Mouse (Mus musculus) E14TG2a.4 (cell line): ENCODE data around the gene Spats2.

ENCODE experiments used
- CTCF ChIP-seq: conservative IDR thresholded peaks from 2 replicates; pipeline ENCODE4 v1.5.1; 2014; ENCODE audit warnings: low read length
- NANOG ChIP-seq: IDR thresholded peaks from 2 replicates; pipeline ENCODE4 v1.6.1; 2014; ENCODE audit warnings: borderline replicate concordance, low read length, mixed read lengths
- POU5F1 ChIP-seq: IDR thresholded peaks from 2 replicates; pipeline ENCODE4 v1.6.1; 2014; ENCODE audit warnings: low read length, borderline replicate concordance

GRCm38 (mm10) chr15:99099139-99099556, 26.6 kb upstream of the Spats2 start:
- TF ChIP-seq CTCF (peak; percentile 82), NANOG (no peak), POU5F1 (no peak)
